Mouse (Mus musculus) limb, embryonic 14.5 days (tissue): Measurements from ENCODE around the gene D5Ertd579e. TPM values are rescaled to one million over a fixed set of nuclear protein-coding genes. Genes with fewer than 3 reads are reported as not detected.

Experiments
- ATAC-seq: fragments of 200-750 bp; cut with Nextera tagmentation; 2 replicates; pipeline ENCODE4 v1.8.0; 2017; ENCODE audit warnings: low read depth, moderate number of reproducible peaks, moderate TSS enrichment; ENCODE audit not compliant: low FRiP score
- DNase-seq: peaks from one replicate; pipeline ENCODE4 v3.0.0-alpha.2; 2015; ENCODE audit warnings: low spot score
- H3K27ac ChIP-seq: fragments of 300-500 bp; sonication (generic); replicated peaks from 2 replicates; pipeline ENCODE4 v1.5.1; 2014; ENCODE audit warnings: low read depth, mild to moderate bottlenecking, low read length, moderate library complexity, mixed read lengths
- H3K27me3 ChIP-seq: fragments of 300-500 bp; sonication (generic); 2 replicates; pipeline ENCODE4 v1.6.1; 2014; ENCODE audit warnings: low read length, mixed read lengths; ENCODE audit not compliant: control insufficient read depth, insufficient read depth
- H3K36me3 ChIP-seq: fragments of 300-500 bp; sonication (generic); 2 replicates; pipeline ENCODE4 v1.6.1; 2014; ENCODE audit warnings: mild to moderate bottlenecking, low read length, moderate library complexity, mixed read lengths; ENCODE audit not compliant: control insufficient read depth, insufficient read depth
- H3K4me1 ChIP-seq: fragments of 300-500 bp; sonication (generic); 2 replicates; pipeline ENCODE4 v1.6.1; 2014; ENCODE audit warnings: antibody characterized with exemption, low read length, mixed read lengths; ENCODE audit not compliant: control insufficient read depth, insufficient read depth
- H3K4me2 ChIP-seq: fragments of 300-500 bp; sonication (generic); replicated peaks from 2 replicates; pipeline ENCODE4 v1.6.1; 2014; ENCODE audit warnings: low read depth, mild to moderate bottlenecking, low read length, moderate library complexity; ENCODE audit not compliant: severe bottlenecking
- H3K4me3 ChIP-seq: fragments of 300-500 bp; sonication (generic); replicated peaks from 2 replicates; pipeline ENCODE4 v1.5.1; 2014; ENCODE audit warnings: low read length
- H3K9ac ChIP-seq: fragments of 300-500 bp; sonication (generic); 2 replicates; pipeline ENCODE4 v1.6.1; 2014; ENCODE audit warnings: mild to moderate bottlenecking, low read depth, low read length, moderate library complexity; ENCODE audit not compliant: severe bottlenecking
- H3K9me3 ChIP-seq: fragments of 300-500 bp; sonication (generic); 2 replicates; pipeline ENCODE4 v1.6.1; 2016; ENCODE audit warnings: low read length; ENCODE audit not compliant: control insufficient read depth
- POLR2A ChIP-seq: fragments of 200-500 bp; IDR thresholded peaks from 2 replicates; pipeline ENCODE4 v1.8.0; 2012; ENCODE audit warnings: inconsistent platforms, mild to moderate bottlenecking, moderate library complexity, borderline replicate concordance; ENCODE audit not compliant: insufficient read depth, insufficient read length; ENCODE audit errors: extremely low read depth
- WGBS: fragments of 180-500 bp; shearing (Covaris S2); extraction: QIAGEN DNeasy Blood & Tissue Kit; methylation state at CpG from one replicate; pipeline ENCODE4 v1.1.7; 2014; 5-methylcytosine and 5-hydroxymethylcytosine counted together
- polyA plus RNA-seq, 2 experiments: library from polyadenylated mRNA; depleted of rRNA in 1 of 2; stranded (reverse) in 1 of 2; unstranded in 1 of 2; fragments of >200 nt; fragmentation: Nextera tagmentation in 1 of 2; extraction: Ambion mirVana in 1 of 2; gene quantifications; 2 replicates each; pipeline versions ENCODE4 v1.2.1 to v1.2.3; 2012 to 2014

Gene D5Ertd579e
- polyA plus RNA-seq, 2 experiments: 20.8 to 21.6 TPM

GRCm38 (mm10) chr5:36685170-36685569 is 10.7 kb downstream of the D5Ertd579e start:
- H3K4me2 ChIP-seq: no peak overlapping the region
- H3K4me3 ChIP-seq: no peak overlapping the region
- DNase-seq: no peak
- H3K27me3 ChIP-seq: no peaks in the 10 kb centered on the region
- H3K9me3 ChIP-seq: no peaks in the 10 kb centered on the region
- no peak for TF ChIP-seq POLR2A
- 93% methylated on average over 4 of the region's 4 CpGs for WGBS
- no peak overlapping the region for H3K27ac ChIP-seq
- no peak overlapping the region for H3K9ac ChIP-seq
- no peak for ATAC-seq
- no peaks in the 10 kb centered on the region for H3K4me1 ChIP-seq
- peaks cover 5% of the 10 kb centered on the region; the same call in 1 of the 2 replicates for H3K36me3 ChIP-seq

- 95% methylated on average over 1 of the region's 1 CpGs for WGBS
- Histone ChIP-seq H3K27me3 (no peaks in the 10 kb centered on the region), H3K4me3 (no peak overlapping the region), H3K9ac (no peak overlapping the region), H3K4me2 (no peak overlapping the region), H3K27ac (no peak overlapping the region), H3K9me3 (no peaks in the 10 kb centered on the region), H3K4me1 (peaks cover 8% of the 10 kb centered on the region; the same call in 1 of the 2 replicates), H3K36me3 (peaks cover 5% of the 10 kb centered on the region; the same call in 1 of the 2 replicates)
- no peak for TF ChIP-seq POLR2A
- ATAC-seq: no peak
- no peak for DNase-seq
Measured at GRCm38 (mm10) chr5:36683586-36683985, 12.2 kb downstream of the D5Ertd579e start.

- H3K27me3 ChIP-seq: no peaks in the 10 kb centered on the region
- no peak overlapping the region for H3K9ac ChIP-seq
- no peak overlapping the region for H3K4me3 ChIP-seq
- H3K4me2 ChIP-seq: no peak overlapping the region
- no peaks in the 10 kb centered on the region for H3K36me3 ChIP-seq
- ATAC-seq (no peak), DNase-seq (no peak)
- TF ChIP-seq POLR2A: no peak
- no peaks in the 10 kb centered on the region for H3K9me3 ChIP-seq
- no peak overlapping the region for H3K27ac ChIP-seq
- H3K4me1 ChIP-seq: peaks cover 10% of the 10 kb centered on the region; the same call in 1 of the 2 replicates
Measured at GRCm38 (mm10) chr5:36681219-36681618, 14.6 kb downstream of the D5Ertd579e start.

GRCm38 (mm10) chr5:36679918-36680598 is 15.8 kb downstream of the D5Ertd579e start:
- Histone ChIP-seq H3K9ac (no peak overlapping the region), H3K4me1 (peaks cover 10% of the 10 kb centered on the region; the same call in 1 of the 2 replicates), H3K9me3 (no peaks in the 10 kb centered on the region), H3K27ac (no peak overlapping the region), H3K36me3 (no peaks in the 10 kb centered on the region), H3K27me3 (no peaks in the 10 kb centered on the region), H3K4me3 (no peak overlapping the region), H3K4me2 (no peak overlapping the region)
- 72% methylated on average over 4 of the region's 4 CpGs for WGBS
- TF ChIP-seq POLR2A: no peak
- ATAC-seq: no peak
- DNase-seq: no peak

- Histone ChIP-seq H3K27ac (no peak overlapping the region), H3K4me3 (no peak overlapping the region), H3K9ac (no peak overlapping the region), H3K4me1 (peaks cover 10% of the 10 kb centered on the region; the same call in 1 of the 2 replicates), H3K9me3 (no peaks in the 10 kb centered on the region), H3K36me3 (no peaks in the 10 kb centered on the region), H3K4me2 (no peak overlapping the region), H3K27me3 (no peaks in the 10 kb centered on the region)
- no peak for TF ChIP-seq POLR2A
- ATAC-seq (no peak), DNase-seq (no peak)
- WGBS: 23% methylated on average over 1 of the region's 1 CpGs
Measured at GRCm38 (mm10) chr5:36678799-36679198, 17.0 kb downstream of the D5Ertd579e start.
